Mouse (Mus musculus) CH12.LX (cell line): Measurements from ENCODE around the gene Nexn. TPM values are rescaled to one million over a fixed set of nuclear protein-coding genes. Genes with fewer than 3 reads are reported as not detected.

Experiments
- DNase-seq: peaks from one replicate; pipeline ENCODE4 v3.0.0-alpha.2; 2013; ENCODE audit errors: extremely low read depth
- H3K27ac ChIP-seq: 2 replicates; pipeline ENCODE4 v1.5.1; 2012; ENCODE audit warnings: low read depth, mild to moderate bottlenecking, control low read depth, moderate library complexity; ENCODE audit not compliant: insufficient read depth
- H3K27me3 ChIP-seq: replicated peaks from 2 replicates; pipeline ENCODE3; 2012; ENCODE audit warnings: inconsistent platforms
- H3K36me3 ChIP-seq, 2 experiments: replicated peaks in 1 of 2; 2 replicates each; pipeline versions ENCODE3 to v1.6.1; 2012; ENCODE audit warnings: inconsistent platforms in 1 of 2, low read length in 1 of 2, mild to moderate bottlenecking in 1 of 2, mixed read lengths in 1 of 2, moderate library complexity in 1 of 2; ENCODE audit not compliant: control insufficient read depth in 1 of 2, insufficient read depth in 1 of 2
- H3K4me1 ChIP-seq, 2 experiments: 2 replicates each; pipeline ENCODE4 v1.6.1; 2012; ENCODE audit warnings: inconsistent platforms in 1 of 2, moderate library complexity in 1 of 2; ENCODE audit not compliant: insufficient read depth in 2 of 2, control insufficient read depth in 1 of 2
- H3K4me2 ChIP-seq: 2 replicates; pipeline ENCODE4 v1.6.1; 2012; ENCODE audit warnings: low read depth, mild to moderate bottlenecking, control low read depth; ENCODE audit not compliant: poor library complexity, insufficient read depth, severe bottlenecking
- H3K4me3 ChIP-seq, 3 experiments: fragments of 150-350 bp in 1 of 3; sonication (generic) in 1 of 3; replicated peaks in 1 of 3; 2 replicates each; pipeline versions ENCODE3 to v1.5.1; 2011 to 2012; ENCODE audit warnings: low read depth in 2 of 3, low read length in 2 of 3, mild to moderate bottlenecking in 2 of 3, moderate library complexity in 2 of 3, control low read depth in 1 of 3, improper control_type of control experiment in 1 of 3, inconsistent platforms in 1 of 3, mixed read lengths in 1 of 3; ENCODE audit not compliant: poor library complexity in 1 of 3
- H3K79me2 ChIP-seq: replicated peaks from 2 replicates; pipeline ENCODE4 v1.6.1; 2012; ENCODE audit warnings: mild to moderate bottlenecking, moderate library complexity; ENCODE audit not compliant: control insufficient read depth, poor library complexity, insufficient read depth, severe bottlenecking; ENCODE audit errors: extremely low read depth
- H3K9ac ChIP-seq: 2 replicates; pipeline ENCODE4 v1.6.1; 2012; ENCODE audit warnings: low read depth, mild to moderate bottlenecking, control low read depth, moderate library complexity; ENCODE audit not compliant: insufficient read depth
- H3K9me3 ChIP-seq: replicated peaks from 2 replicates; pipeline ENCODE3; 2012; ENCODE audit warnings: low read length, inconsistent platforms, mixed read lengths
- BHLHE40 ChIP-seq: IDR thresholded peaks from 2 replicates; pipeline ENCODE4 v1.6.1; 2011; ENCODE audit warnings: mild to moderate bottlenecking, low read depth, low read length, improper control_type of control experiment
- GABPA ChIP-seq: IDR thresholded peaks from 2 replicates; pipeline ENCODE4 v1.6.1; 2012; ENCODE audit warnings: low read depth, low read length, improper control_type of control experiment, inconsistent platforms; ENCODE audit not compliant: insufficient replicate concordance
- HCFC1 ChIP-seq: IDR thresholded peaks from 2 replicates; pipeline ENCODE4 v1.6.1; 2012; ENCODE audit warnings: low read depth, mild to moderate bottlenecking, inconsistent platforms, low read length, improper control_type of control experiment
- IRF4 ChIP-seq: IDR thresholded peaks from 2 replicates; pipeline ENCODE4 v1.6.1; 2014; ENCODE audit warnings: low read depth, mild to moderate bottlenecking, inconsistent platforms, low read length, improper control_type of control experiment
- JUND ChIP-seq: conservative IDR thresholded peaks from 2 replicates; pipeline ENCODE4 v1.6.1; 2011; ENCODE audit warnings: low read depth, low read length, improper control_type of control experiment
- KAT2A ChIP-seq: IDR thresholded peaks from 2 replicates; pipeline ENCODE4 v1.6.1; 2012; ENCODE audit warnings: low read length, improper control_type of control experiment, inconsistent platforms; ENCODE audit not compliant: insufficient replicate concordance
- MXI1 ChIP-seq: IDR thresholded peaks from 2 replicates; pipeline ENCODE4 v1.6.1; 2011; ENCODE audit warnings: mild to moderate bottlenecking, low read depth, low read length, improper control_type of control experiment
- MYC ChIP-seq: IDR thresholded peaks from 2 replicates; pipeline ENCODE4 v1.6.1; 2011; ENCODE audit warnings: low read depth, mild to moderate bottlenecking, improper control_type of control experiment, low read length
- NRF1 ChIP-seq: IDR thresholded peaks from 2 replicates; pipeline ENCODE4 v1.6.1; 2014; ENCODE audit warnings: low read depth, mild to moderate bottlenecking, inconsistent platforms, low read length, improper control_type of control experiment, moderate library complexity
- PAX5 ChIP-seq: IDR thresholded peaks from 2 replicates; pipeline ENCODE4 v1.6.1; 2012; ENCODE audit warnings: low read length, inconsistent platforms, mixed read lengths
- POLR2A ChIP-seq: IDR thresholded peaks from 2 replicates; pipeline ENCODE4 v1.6.1; 2011; ENCODE audit warnings: low read depth, mild to moderate bottlenecking, improper control_type of control experiment, low read length
- POLR2AphosphoS2 ChIP-seq: IDR thresholded peaks from 2 replicates; pipeline ENCODE4 v1.6.1; 2011; ENCODE audit warnings: low read depth, low read length, improper control_type of control experiment
- RCOR1 ChIP-seq: conservative IDR thresholded peaks from 2 replicates; pipeline ENCODE4 v1.6.1; 2012; ENCODE audit warnings: low read depth, mild to moderate bottlenecking, inconsistent platforms, low read length, improper control_type of control experiment
- SMC3 ChIP-seq: IDR thresholded peaks from 2 replicates; pipeline ENCODE4 v1.6.1; 2011; ENCODE audit warnings: low read depth, low read length, improper control_type of control experiment
- TCF12 ChIP-seq: IDR thresholded peaks from 2 replicates; pipeline ENCODE4 v1.6.1; 2014; ENCODE audit warnings: low read depth, mild to moderate bottlenecking, inconsistent platforms, low read length, improper control_type of control experiment
- UBTF ChIP-seq: IDR thresholded peaks from 2 replicates; pipeline ENCODE4 v1.6.1; 2012; ENCODE audit warnings: low read depth, mild to moderate bottlenecking, inconsistent platforms, low read length, improper control_type of control experiment, moderate library complexity
- ZKSCAN1 ChIP-seq: IDR thresholded peaks from 2 replicates; pipeline ENCODE4 v1.6.1; 2012; ENCODE audit warnings: low read depth, inconsistent platforms, low read length, improper control_type of control experiment, borderline replicate concordance
- ZMIZ1 ChIP-seq: IDR thresholded peaks from 2 replicates; pipeline ENCODE4 v1.6.1; 2012; ENCODE audit warnings: low read depth, mild to moderate bottlenecking, inconsistent platforms, low read length, improper control_type of control experiment
- dilution Hi-C: fragments of 300-500 bp; cut with MboI; formaldehyde crosslinking; loops from 2 replicates; pipeline ENCODE4 v1.14.3; 2020; ENCODE audit warnings: low sequenced_read_pairs; ENCODE audit not compliant: extremely low pct_unique_long_range_greater_than_20kb, extremely low pct_ligation_motif_present
- in situ Hi-C: fragments of 300-500 bp; cut with MboI; formaldehyde crosslinking; loops from 3 replicates; pipeline ENCODE4 v1.14.3; 2019; ENCODE audit warnings: low sequenced_read_pairs, low pct_ligation_motif_present, low pct_unique_long_range_greater_than_20kb, mixed read lengths
- polyA plus RNA-seq: library from polyadenylated mRNA; unstranded; fragments of >175 nt; gene quantifications from 2 replicates; pipeline ENCODE4 v1.2.1, GENCODE M21; 2012; ENCODE audit warnings: low read depth; ENCODE audit not compliant: insufficient read length
- total RNA-seq, 2 experiments: library from RNA; depleted of rRNA; stranded (reverse); fragments of 300-350 nt in 1 of 2; fragments of >200 nt in 1 of 2; gene quantifications; 2 replicates each; pipeline ENCODE4 v1.2.3; 2012 to 2014

The Nexn gene
- total and polyA plus RNA-seq, 3 experiments = 0.08 to 0.17 TPM; not detected in 1

DNA sequence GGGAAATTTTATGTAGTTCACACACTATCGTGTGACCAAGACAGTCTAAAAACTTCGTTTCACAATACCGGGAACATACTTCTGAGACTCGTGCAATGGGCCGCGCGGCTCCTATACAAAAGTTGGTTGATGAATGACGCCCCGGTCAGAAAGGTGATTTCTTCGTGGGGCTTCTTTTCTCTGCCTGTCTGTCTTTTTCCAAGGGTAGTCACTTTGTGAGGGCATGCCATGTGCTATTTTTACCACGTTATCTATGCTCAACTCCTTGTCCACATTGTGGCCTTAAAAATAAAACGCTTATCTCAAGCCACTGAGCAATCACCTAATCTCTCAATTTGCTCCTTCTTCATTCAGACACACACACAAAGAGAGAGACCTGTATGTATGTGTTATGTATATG lies 1.3 kb downstream of the Nexn start:
- Histone ChIP-seq H3K36me3 (peaks cover 0 to 3% of the 10 kb centered on the region in 2 experiments), H3K27me3 (no peaks in the 10 kb centered on the region), H3K4me2 (no peak overlapping the region), H3K27ac (no peak overlapping the region)
- in situ Hi-C loops = loop anchor here (25.0 kb wide), 1 partner anchor 472 kb away; no protein-coding TSS in a partner anchor
- no peak for DNase-seq
- TF ChIP-seq MXI1 (no peak), BHLHE40 (no peak), NRF1 (no peak), GABPA (no peak)
- TF ChIP-seq, all 38 proteins: peak for 0
- Histone ChIP-seq H3K4me3 (no peak overlapping the region), H3K4me1 (peaks cover 0 to 2% of the 10 kb centered on the region in 2 experiments; a peak in 1 of 4 replicates), H3K9ac (no peak overlapping the region), H3K9me3 (no peaks in the 10 kb centered on the region), H3K79me2 (no peaks in the 10 kb centered on the region)
- dilution Hi-C loops = no loop called here

DNA sequence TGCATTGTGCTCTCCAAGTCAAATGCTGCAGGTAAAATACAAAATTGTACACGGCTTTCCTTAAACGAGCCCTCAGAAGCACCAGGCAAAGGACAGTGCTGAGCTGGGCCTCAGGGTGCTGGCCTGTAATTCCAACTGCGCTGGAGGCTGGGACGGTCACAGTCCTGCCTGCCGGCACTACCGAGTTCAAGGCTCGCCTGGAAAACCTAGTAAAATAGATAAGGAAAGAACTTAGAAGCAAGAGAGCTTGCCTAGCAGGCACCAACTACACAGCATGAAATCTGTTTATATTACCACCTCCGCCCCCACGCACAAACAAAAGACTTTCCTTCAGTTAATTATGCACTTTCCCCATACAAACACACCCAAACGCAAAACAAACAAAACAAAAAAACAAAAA lies 1.8 kb downstream of the Nexn start:
- dilution Hi-C loops (no loop called here), in situ Hi-C loops (loop anchor here (25.0 kb wide), 1 partner anchor 473 kb away; no protein-coding TSS in a partner anchor)
- no peak overlapping the region for H3K4me3 ChIP-seq
- no peaks in the 10 kb centered on the region for H3K9me3 ChIP-seq
- H3K27ac ChIP-seq = no peak overlapping the region
- H3K4me1 ChIP-seq = peaks cover 0 to 2% of the 10 kb centered on the region in 2 experiments; a peak in 1 of 4 replicates
- no peak overlapping the region for H3K4me2 ChIP-seq
- no peak for TF ChIP-seq KAT2A
- no peak for TF ChIP-seq MXI1
- TF ChIP-seq IRF4 = no peak
- TF ChIP-seq HCFC1 = no peak
- TF ChIP-seq RCOR1 = no peak
- no peak for TF ChIP-seq UBTF
- TF ChIP-seq SMC3 = no peak
- no peak for TF ChIP-seq MYC
- no peak for TF ChIP-seq POLR2AphosphoS2
- no peak for TF ChIP-seq POLR2A
- TF ChIP-seq PAX5 = no peak
- TF ChIP-seq, all 38 proteins: peak for 0
- DNase-seq = no peak
- Histone ChIP-seq H3K27me3 (no peaks in the 10 kb centered on the region), H3K36me3 (peaks cover 0 to 3% of the 10 kb centered on the region in 2 experiments), H3K9ac (no peak overlapping the region), H3K79me2 (no peaks in the 10 kb centered on the region)

DNA sequence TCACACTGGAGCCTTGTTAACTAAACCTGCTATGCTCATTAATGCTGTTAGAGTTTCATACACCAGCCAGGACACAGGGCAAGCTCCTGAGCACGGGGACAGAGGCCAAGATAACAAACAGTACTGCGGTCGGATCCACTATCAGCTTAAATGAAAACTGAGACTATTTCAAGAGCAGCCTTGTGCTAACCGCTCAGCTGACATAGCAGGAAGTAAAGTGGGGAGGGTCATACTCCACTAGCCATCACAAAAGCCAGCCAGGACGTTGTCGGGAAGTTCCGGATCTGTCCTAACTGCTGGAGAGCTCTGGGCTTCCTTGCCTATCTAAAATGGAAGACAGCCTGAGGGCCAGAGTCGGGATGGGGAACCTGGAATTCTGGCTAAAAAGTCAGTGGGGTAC lies 4.2 kb downstream of the Nexn start:
- H3K4me1 ChIP-seq = peaks cover 0 to 2% of the 10 kb centered on the region in 2 experiments; a peak in 1 of 4 replicates
- H3K27me3 ChIP-seq = no peaks in the 10 kb centered on the region
- no peaks in the 10 kb centered on the region for H3K9me3 ChIP-seq
- H3K79me2 ChIP-seq = no peaks in the 10 kb centered on the region
- H3K27ac ChIP-seq = no peak overlapping the region
- DNase-seq = no peak
- no peak overlapping the region for H3K9ac ChIP-seq
- H3K36me3 ChIP-seq = no peaks in the 10 kb centered on the region
- TF ChIP-seq POLR2AphosphoS2 (no peak), RCOR1 (no peak), ZMIZ1 (no peak), TCF12 (no peak), BHLHE40 (no peak), ZKSCAN1 (no peak), HCFC1 (no peak), JUND (no peak)
- no peak overlapping the region for H3K4me2 ChIP-seq
- H3K4me3 ChIP-seq = no peak overlapping the region
- dilution Hi-C loops = no loop called here
- in situ Hi-C loops = loop anchor here (25.0 kb wide), 1 partner anchor 475 kb away; no protein-coding TSS in a partner anchor
